Mouse (Mus musculus) embryonic facial prominence, embryonic 15.5 days (tissue): ENCODE measurements around the gene Dnm2. TPM values are rescaled to one million over a fixed set of nuclear protein-coding genes. Genes with fewer than 3 reads are reported as not detected.

Source experiments
- ATAC-seq: fragments of 200-750 bp; cut with Nextera tagmentation; 2 replicates; pipeline ENCODE4 v1.8.0; 2017; ENCODE audit warnings: low read depth, moderate TSS enrichment; ENCODE audit not compliant: insufficient number of reproducible peaks, low FRiP score, low TSS enrichment
- H3K27ac ChIP-seq: fragments of 300-500 bp; sonication (generic); replicated peaks from 2 replicates; pipeline ENCODE4 v1.5.1; 2015; ENCODE audit warnings: mild to moderate bottlenecking, inconsistent platforms
- H3K27me3 ChIP-seq: fragments of 300-500 bp; sonication (generic); 2 replicates; pipeline ENCODE4 v1.6.1; 2015; ENCODE audit warnings: inconsistent platforms
- H3K36me3 ChIP-seq: fragments of 300-500 bp; sonication (generic); 2 replicates; pipeline ENCODE4 v1.6.1; 2015; ENCODE audit warnings: mild to moderate bottlenecking, inconsistent platforms
- H3K4me1 ChIP-seq: fragments of 300-500 bp; sonication (generic); 2 replicates; pipeline ENCODE4 v1.6.1; 2015; ENCODE audit warnings: inconsistent platforms
- H3K4me2 ChIP-seq: fragments of 300-500 bp; sonication (generic); replicated peaks from 2 replicates; pipeline ENCODE4 v1.6.1; 2015; ENCODE audit warnings: mild to moderate bottlenecking, inconsistent platforms
- H3K4me3 ChIP-seq: fragments of 300-500 bp; sonication (generic); replicated peaks from 2 replicates; pipeline ENCODE4 v1.5.1; 2015; ENCODE audit warnings: mild to moderate bottlenecking, inconsistent platforms
- H3K9ac ChIP-seq: fragments of 300-500 bp; sonication (generic); 2 replicates; pipeline ENCODE4 v1.6.1; 2015; ENCODE audit warnings: inconsistent platforms
- H3K9me3 ChIP-seq: fragments of 300-500 bp; sonication (generic); replicated peaks from 2 replicates; pipeline ENCODE4 v1.6.1; 2016; ENCODE audit warnings: inconsistent platforms
- WGBS: fragments of 180-500 bp; shearing (Covaris S2); methylation state at CpG from one replicate; pipeline ENCODE4 v1.1.7; 2015; 5-methylcytosine and 5-hydroxymethylcytosine counted together
- polyA plus RNA-seq: library from polyadenylated mRNA; unstranded; fragments of >200 nt; fragmentation: Nextera tagmentation; extraction: Ambion mirVana; gene quantifications from 2 replicates; pipeline ENCODE4 v1.2.1, GENCODE M21; 2015

Gene Dnm2
- polyA plus RNA-seq, 1 experiment from 2014 or later: 85.9 TPM

DNA sequence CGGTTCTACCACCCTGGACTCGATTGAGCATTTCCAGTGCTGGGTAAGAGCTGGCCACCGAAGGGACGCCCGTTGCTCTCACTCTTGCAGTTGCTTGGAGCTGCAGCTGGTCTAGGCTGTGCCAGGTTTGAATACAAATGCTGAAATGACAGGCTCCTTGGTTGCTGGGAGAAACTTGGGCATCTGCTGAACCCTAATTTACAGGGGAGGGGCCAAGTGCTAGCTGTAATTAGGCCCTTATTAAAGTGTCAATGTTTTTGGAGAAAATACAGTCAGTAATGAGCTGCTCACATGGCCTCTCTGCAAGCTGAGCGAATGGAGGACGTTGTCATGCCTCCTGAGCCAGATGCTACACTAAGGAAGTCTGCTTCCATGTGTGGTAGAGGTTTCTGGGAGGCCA, 6.0 kb downstream of the Dnm2 start:
- H3K4me1 ChIP-seq: peaks cover 62% of the 10 kb centered on the region
- no peaks in the 10 kb centered on the region for H3K27me3 ChIP-seq
- H3K27ac ChIP-seq: peak overlapping the region; percentile 45; the same call in 1 of the 2 replicates
- no peak overlapping the region for H3K9ac ChIP-seq
- H3K4me2 ChIP-seq: no peak overlapping the region
- no peak for ATAC-seq
- H3K4me3 ChIP-seq: no peak overlapping the region
- 74% methylated on average over 7 of the region's 7 CpGs for WGBS
- peaks cover under 1% of the 10 kb centered on the region; the same call in 1 of the 2 replicates for H3K36me3 ChIP-seq
- no peaks in the 10 kb centered on the region for H3K9me3 ChIP-seq

DNA sequence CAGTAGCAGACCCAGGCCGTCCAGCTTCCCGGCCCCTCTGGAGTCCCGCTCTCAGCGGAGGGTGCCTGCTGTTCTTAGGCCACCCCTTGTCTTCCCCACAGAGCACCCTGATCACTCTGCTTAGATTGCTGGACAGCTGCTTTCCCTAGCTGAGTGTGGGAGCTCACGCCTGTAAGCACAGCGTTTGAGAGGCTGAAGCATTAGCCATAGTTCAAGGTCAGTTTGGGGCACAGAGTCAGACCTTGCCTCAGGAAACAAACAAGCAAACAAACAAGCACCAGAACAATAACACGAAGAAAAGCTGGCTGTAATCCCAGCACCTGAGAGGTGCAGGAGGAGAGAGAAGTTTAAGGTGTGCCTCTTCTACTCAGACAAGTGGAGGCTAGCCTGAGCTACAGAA, 7.4 kb downstream of the Dnm2 start:
- H3K4me1 ChIP-seq: peaks cover 64% of the 10 kb centered on the region
- no peaks in the 10 kb centered on the region for H3K27me3 ChIP-seq
- no peak overlapping the region for H3K9ac ChIP-seq
- H3K36me3 ChIP-seq: peaks cover 3% of the 10 kb centered on the region; the same call in 1 of the 2 replicates
- H3K4me2 ChIP-seq: no peak overlapping the region
- H3K27ac ChIP-seq: no peak overlapping the region
- H3K9me3 ChIP-seq: no peaks in the 10 kb centered on the region
- WGBS: 85% methylated on average over 7 of the region's 7 CpGs
- H3K4me3 ChIP-seq: no peak overlapping the region
- ATAC-seq: no peak

DNA sequence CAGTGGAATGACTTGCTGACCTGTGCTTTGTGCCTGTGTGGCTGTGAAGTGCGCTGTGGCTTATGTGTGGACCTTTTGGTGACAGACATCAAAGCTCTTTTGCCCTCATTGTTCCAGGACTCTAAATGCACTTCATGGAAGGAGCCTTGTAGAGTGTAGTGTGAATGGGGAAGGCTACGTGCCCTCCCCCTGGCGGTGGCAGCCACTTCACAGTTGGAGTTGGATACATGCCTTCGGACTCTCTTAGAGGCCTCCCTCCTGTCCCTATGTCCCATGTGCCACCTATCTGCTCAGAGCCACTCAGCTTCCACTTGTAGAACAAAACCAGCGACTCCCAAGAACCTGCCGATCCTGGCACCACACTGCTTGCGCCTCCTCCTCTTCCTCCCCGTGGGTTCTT, 9.1 kb downstream of the Dnm2 start:
- no peak overlapping the region for H3K9ac ChIP-seq
- peaks cover 3% of the 10 kb centered on the region; the same call in 1 of the 2 replicates for H3K36me3 ChIP-seq
- no peak for ATAC-seq
- peak overlapping the region; percentile 31; the same call in 1 of the 2 replicates for H3K27ac ChIP-seq
- H3K9me3 ChIP-seq: no peaks in the 10 kb centered on the region
- H3K27me3 ChIP-seq: no peaks in the 10 kb centered on the region
- H3K4me1 ChIP-seq: peaks cover 63% of the 10 kb centered on the region
- H3K4me3 ChIP-seq: no peak overlapping the region
- H3K4me2 ChIP-seq: no peak overlapping the region
- 89% methylated on average over 8 of the region's 8 CpGs for WGBS

DNA sequence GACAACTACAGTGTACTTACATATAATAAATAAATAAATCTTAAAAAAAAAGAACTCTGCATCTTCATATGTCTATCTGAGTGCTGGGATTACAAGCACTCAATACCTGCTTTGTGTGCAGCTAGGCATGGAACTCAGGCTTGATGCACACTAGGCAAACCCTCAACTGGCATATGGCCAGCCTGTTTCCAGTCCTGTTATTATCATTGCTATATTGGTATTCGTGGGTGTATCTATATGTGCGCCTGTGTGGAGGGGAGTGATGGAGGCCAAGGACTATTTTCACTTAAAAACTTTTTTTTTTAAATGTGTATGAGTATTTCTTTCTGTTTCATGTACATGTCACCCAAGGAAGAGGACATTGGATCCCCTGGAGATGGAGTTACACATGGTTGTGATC, 9.7 kb downstream of the Dnm2 start:
- no peak for ATAC-seq
- WGBS: 85% methylated on average over 2 of the region's 2 CpGs
- Histone ChIP-seq H3K9me3 (no peaks in the 10 kb centered on the region), H3K27ac (no peak overlapping the region), H3K9ac (no peak overlapping the region), H3K4me1 (peaks cover 68% of the 10 kb centered on the region), H3K4me2 (no peak overlapping the region), H3K36me3 (peaks cover 3% of the 10 kb centered on the region; the same call in 1 of the 2 replicates), H3K27me3 (no peaks in the 10 kb centered on the region), H3K4me3 (no peak overlapping the region)

DNA sequence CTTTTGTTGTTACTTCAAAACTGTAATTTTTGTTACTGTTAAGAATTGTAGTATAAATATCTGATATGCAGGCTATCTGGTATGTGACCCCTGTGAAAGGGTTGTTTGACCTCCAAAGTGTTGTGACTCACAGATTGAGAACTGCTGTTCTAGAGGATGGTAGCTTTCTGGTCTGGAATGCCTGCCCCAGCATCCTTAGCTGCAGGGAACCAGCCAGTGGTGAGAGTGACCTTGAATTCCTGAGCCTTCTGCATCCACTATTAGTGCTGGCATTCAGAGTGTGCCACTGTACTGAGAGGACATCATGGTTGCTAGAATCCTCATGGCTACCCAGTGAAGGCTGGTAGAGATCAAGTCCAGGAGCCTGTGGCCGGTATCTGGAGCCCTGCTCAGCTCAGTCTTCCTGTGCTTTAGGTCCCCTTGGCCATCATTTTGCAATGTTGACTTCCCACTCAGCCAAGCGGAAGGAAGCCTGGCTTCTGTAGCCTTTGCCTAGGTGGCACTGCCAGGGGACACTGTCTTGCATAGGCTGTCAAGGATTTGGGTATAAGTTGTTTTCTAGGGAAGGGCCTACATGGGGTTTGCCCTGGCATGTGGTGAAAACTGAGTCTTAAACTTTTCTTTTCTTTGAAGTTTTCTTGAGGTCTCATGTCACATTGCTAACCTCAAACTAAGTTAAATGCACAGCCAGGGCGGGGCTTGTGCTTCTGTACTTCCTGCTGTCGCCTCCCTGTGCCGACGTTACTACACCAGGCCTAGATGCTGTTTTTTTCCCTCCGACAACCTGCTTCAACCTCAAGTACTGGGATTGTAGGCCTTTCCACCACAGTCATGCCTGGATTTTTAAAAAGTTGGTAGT, 11.3 kb downstream of the Dnm2 start:
- no peaks in the 10 kb centered on the region for H3K27me3 ChIP-seq
- no peak for ATAC-seq
- H3K4me2 ChIP-seq: no peak overlapping the region
- H3K9ac ChIP-seq: no peak overlapping the region
- H3K36me3 ChIP-seq: peaks cover 3% of the 10 kb centered on the region; the same call in 1 of the 2 replicates
- peak overlapping the region; percentile 79 for H3K27ac ChIP-seq
- no peak overlapping the region for H3K4me3 ChIP-seq
- no peaks in the 10 kb centered on the region for H3K9me3 ChIP-seq
- H3K4me1 ChIP-seq: peaks cover 64% of the 10 kb centered on the region
- 76% methylated on average over 7 of the region's 7 CpGs for WGBS

DNA sequence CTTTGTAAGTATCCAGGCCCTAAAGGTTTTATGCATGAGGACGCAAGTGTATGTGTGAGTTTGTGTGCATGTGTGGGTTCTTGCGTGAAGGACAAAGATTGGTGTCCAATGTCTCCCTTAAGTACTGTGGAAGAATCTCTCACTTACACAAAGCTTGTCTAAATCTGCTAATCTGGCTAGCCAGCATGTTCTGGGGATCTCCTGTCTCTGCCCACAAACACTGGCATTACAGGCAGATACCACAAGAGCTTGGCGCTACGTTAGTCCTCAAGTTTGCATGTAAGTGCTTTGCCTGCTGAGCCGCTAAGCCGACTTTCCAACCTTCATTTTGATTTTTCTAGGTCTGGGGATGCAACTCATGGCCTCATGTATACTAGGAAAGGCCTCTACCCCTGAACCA, 12.9 kb downstream of the Dnm2 start:
- Histone ChIP-seq H3K27me3 (no peaks in the 10 kb centered on the region), H3K9me3 (no peaks in the 10 kb centered on the region), H3K4me1 (peaks cover 53% of the 10 kb centered on the region), H3K4me3 (no peak overlapping the region), H3K9ac (no peak overlapping the region), H3K4me2 (no peak overlapping the region), H3K27ac (peak overlapping the region; percentile 79), H3K36me3 (peaks cover 3% of the 10 kb centered on the region; the same call in 1 of the 2 replicates)
- ATAC-seq: no peak
- WGBS: 86% methylated on average over 6 of the region's 6 CpGs

DNA sequence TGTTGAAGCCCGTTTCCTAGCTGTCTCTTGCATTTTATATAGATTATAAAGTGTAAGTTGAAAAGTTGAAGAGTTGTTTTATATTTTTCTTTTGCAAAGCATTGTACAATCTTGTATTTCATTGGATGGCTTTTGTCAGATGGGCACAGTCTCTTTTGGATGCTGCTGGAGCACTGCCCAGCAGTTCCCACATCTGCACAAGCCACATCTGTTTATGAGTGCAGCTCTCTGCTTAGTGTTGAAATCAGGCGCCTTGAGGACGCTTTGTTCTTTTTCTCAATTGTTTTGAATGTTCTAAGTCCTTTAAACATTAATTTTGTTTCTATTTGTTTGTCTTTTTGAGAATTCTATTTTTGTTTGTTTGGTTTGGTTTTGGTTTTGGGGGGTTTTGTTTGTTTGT, 13.5 kb downstream of the Dnm2 start:
- H3K4me1 ChIP-seq: peaks cover 51% of the 10 kb centered on the region
- H3K27me3 ChIP-seq: no peaks in the 10 kb centered on the region
- peak overlapping the region; percentile 79 for H3K27ac ChIP-seq
- H3K9me3 ChIP-seq: no peaks in the 10 kb centered on the region
- peaks cover 3% of the 10 kb centered on the region; the same call in 1 of the 2 replicates for H3K36me3 ChIP-seq
- H3K4me3 ChIP-seq: no peak overlapping the region
- WGBS: 35% methylated on average over 3 of the region's 3 CpGs
- no peak overlapping the region for H3K9ac ChIP-seq
- 0 out of 2 replicates have a peak overlapping the region, but pooled peaks have one; percentile 8 for H3K4me2 ChIP-seq
- ATAC-seq: no peak

DNA sequence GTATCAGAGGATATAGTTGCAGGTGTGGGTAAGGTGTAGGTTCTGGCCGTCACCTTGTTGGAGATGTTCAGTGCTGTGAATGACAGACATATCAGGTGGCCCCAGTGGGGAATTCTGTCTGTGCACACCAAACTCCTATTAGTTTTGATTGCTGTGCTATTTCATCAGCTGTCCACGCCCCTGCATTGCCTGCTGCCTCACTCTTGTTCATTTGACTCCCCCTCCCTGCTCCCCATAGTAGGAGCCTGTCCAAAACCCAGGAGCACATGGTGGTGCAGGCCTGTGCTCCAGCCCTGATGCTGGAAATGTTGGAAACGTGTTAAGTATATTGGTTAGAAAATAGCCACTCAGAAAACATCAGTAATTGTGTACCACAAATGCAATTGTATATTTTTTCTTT, 14.7 kb downstream of the Dnm2 start:
- Histone ChIP-seq H3K36me3 (peaks cover 4% of the 10 kb centered on the region; the same call in 1 of the 2 replicates), H3K4me2 (no peak overlapping the region), H3K9ac (no peak overlapping the region), H3K4me3 (no peak overlapping the region), H3K9me3 (no peaks in the 10 kb centered on the region), H3K27me3 (no peaks in the 10 kb centered on the region), H3K27ac (no peak overlapping the region; the same call in 1 of the 2 replicates), H3K4me1 (peaks cover 42% of the 10 kb centered on the region)
- 63% methylated on average over 3 of the region's 3 CpGs for WGBS
- ATAC-seq: no peak

DNA sequence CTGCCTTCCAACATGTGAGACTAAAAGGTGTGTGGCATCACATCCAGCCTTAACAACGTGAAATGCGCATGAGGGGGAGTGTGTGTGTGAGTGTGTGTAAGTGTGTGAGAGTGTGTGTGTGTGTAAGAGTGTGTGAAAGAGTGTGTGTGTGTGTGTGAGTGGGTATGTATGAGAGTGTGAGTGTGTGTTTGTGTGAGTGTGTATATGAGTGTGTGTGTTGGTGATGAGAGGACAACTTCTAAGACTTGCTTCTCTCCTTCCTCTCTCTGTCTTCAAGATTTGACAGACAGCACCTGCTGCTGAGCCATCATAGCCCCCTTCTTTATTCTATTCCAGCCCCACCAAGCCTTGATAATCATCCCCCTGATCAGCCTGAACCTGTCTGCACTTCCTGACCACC, 15.2 kb downstream of the Dnm2 start:
- no peak for ATAC-seq
- Histone ChIP-seq H3K36me3 (peaks cover 9% of the 10 kb centered on the region), H3K9ac (no peak overlapping the region), H3K27ac (no peak overlapping the region), H3K4me3 (no peak overlapping the region), H3K27me3 (no peaks in the 10 kb centered on the region), H3K9me3 (no peaks in the 10 kb centered on the region), H3K4me1 (peaks cover 42% of the 10 kb centered on the region), H3K4me2 (no peak overlapping the region)
- WGBS: 91% methylated on average over 2 of the region's 2 CpGs

DNA sequence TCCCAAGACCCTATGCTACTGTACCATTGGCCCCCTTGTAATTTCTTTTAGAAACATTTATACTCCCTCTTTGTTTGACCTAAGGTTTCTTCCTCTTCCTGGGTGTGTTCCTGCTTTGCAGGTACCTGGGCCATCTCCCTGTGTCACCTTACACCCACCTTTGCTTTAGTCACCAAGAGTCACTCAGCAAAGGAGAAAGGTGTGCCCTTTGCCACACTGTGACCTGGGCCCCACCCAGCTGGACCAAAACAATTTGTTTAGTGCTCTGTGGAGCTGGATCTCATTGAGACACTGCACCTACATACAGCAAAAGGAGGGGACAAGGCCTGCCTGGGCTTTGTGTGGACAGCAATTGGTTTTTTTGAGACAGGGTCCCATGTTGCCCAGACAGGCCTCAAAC, 15.7 kb downstream of the Dnm2 start:
- H3K9ac ChIP-seq: no peak overlapping the region
- no peak overlapping the region for H3K27ac ChIP-seq
- no peak for ATAC-seq
- no peaks in the 10 kb centered on the region for H3K9me3 ChIP-seq
- peaks cover 13% of the 10 kb centered on the region for H3K36me3 ChIP-seq
- H3K4me2 ChIP-seq: no peak overlapping the region
- H3K27me3 ChIP-seq: no peaks in the 10 kb centered on the region
- peaks cover 42% of the 10 kb centered on the region for H3K4me1 ChIP-seq
- H3K4me3 ChIP-seq: no peak overlapping the region

DNA sequence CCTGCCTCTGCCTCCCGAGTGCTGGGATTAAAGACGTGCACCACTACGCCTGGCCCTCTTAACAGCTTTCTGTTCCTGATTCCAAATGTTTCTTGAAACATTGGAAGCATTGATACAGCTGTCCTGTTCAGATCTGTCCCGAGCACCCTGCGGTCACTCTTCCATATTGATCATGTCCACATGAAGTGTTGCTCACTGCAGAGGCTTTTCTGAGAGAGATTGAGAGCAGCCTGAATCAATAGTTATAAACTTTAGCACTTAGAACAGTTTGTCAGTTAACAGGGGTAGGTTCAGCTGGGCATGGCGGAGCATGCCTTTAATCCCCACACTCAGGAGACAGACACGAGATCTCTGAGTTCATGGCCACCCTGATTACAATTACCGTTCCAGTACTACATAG, 19.1 kb downstream of the Dnm2 start:
- ATAC-seq: no peak

DNA sequence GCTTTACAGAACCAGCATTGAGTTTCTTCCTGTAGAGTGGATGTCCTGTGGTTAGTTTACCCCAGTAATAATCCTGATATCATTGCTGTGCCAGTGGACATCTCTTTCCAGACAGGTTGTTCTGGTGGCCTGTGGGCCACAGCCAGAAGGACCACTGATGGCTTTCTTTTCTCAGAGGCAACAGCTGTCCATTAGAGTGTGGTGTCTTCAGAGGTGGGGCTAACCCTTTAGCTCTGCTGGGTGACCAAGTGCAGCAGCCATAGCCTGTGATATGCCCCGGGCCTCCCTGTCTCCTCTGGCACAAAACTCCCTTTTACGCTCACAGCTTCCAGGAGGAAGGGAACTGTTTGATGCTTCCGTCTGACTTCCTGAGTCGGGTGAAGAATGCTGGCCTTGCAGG, 19.9 kb downstream of the Dnm2 start:
- Histone ChIP-seq H3K36me3 (peaks cover 13% of the 10 kb centered on the region), H3K4me3 (no peak overlapping the region), H3K4me1 (peaks cover 8% of the 10 kb centered on the region), H3K27me3 (no peaks in the 10 kb centered on the region), H3K27ac (no peak overlapping the region), H3K4me2 (no peak overlapping the region), H3K9me3 (no peaks in the 10 kb centered on the region), H3K9ac (no peak overlapping the region)
- no peak for ATAC-seq
- 84% methylated on average over 4 of the region's 4 CpGs for WGBS

More for the DNA sequence above, 19.1 kb downstream of the Dnm2 start:
- Histone ChIP-seq H3K9me3 (no peaks in the 10 kb centered on the region), H3K27ac (no peak overlapping the region), H3K36me3 (peaks cover 13% of the 10 kb centered on the region), H3K27me3 (no peaks in the 10 kb centered on the region), H3K4me3 (no peak overlapping the region), H3K4me2 (no peak overlapping the region), H3K4me1 (peaks cover 15% of the 10 kb centered on the region), H3K9ac (no peak overlapping the region)
- 89% methylated on average over 8 of the region's 8 CpGs for WGBS
